Mouse (Mus musculus): ENCODE results near the gene Eif4e.

DNA sequence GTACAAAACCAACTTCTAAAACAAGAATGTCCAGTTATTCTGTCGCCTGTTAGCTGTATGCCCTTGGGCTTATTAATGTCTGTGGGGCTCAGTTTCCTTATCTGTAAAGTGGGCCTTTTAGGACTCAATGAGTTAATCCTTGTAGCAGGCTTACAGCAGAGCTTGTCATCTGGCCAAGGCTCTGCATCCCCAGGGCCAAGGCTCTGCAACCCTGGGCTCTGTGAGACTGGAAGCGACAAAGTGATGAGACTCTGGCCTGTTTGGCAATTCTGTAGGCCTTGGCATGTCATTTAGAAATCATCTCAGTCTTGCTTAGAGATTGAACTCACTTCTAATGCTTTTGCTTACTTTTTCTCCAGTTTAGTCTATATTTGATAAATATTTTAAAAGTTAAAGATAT is 16.4 kb upstream of the Eif4e start:
- no peak for TF ChIP-seq CTCF (IDR thresholded peaks at IDR 0.05; ENCODE audit: insufficient read depth, low read depth, low read length)
- no peak for TF ChIP-seq POLR2A (IDR thresholded peaks at IDR 0.05; ENCODE audit: insufficient read depth, low read depth, low read length)

Measured in olfactory bulb, adult 2 months (tissue).